Mouse (Mus musculus): ENCODE data around the gene Melk. TPM values are rescaled to one million over a fixed set of nuclear protein-coding genes. Genes with fewer than 3 reads are reported as not detected.
A peak's percentile ranks its signal among the peaks of the same experiment; 100 is the strongest.

Gene Melk
- polyA plus RNA-seq, 1 experiment from 2014 or later: 11.0 TPM

GRCm38 (mm10) chr4:44281597-44282265 lies 18.9 kb upstream of the Melk start:
- H3K4me2 ChIP-seq (replicated peaks; ENCODE audit: low read depth): no peak overlapping the region
- WGBS: 43% methylated on average over 7 of the region's 7 CpGs
- no peaks in the 10 kb centered on the region for H3K36me3 ChIP-seq (ENCODE audit: control insufficient read depth, insufficient read depth, low read length)
- H3K9me3 ChIP-seq (ENCODE audit: control insufficient read depth, low read length): no peaks in the 10 kb centered on the region
- H3K9ac ChIP-seq (ENCODE audit: low read length): no peak overlapping the region
- no peak for TF ChIP-seq EP300 (optimal IDR thresholded peaks at IDR 0.05)
- TF ChIP-seq CTCF (IDR thresholded peaks at IDR 0.05; ENCODE audit: low read depth): no peak
- H3K27ac ChIP-seq (replicated peaks): peak overlapping the region; percentile 30; the same call in 1 of the 2 replicates
- DNase-seq (ENCODE audit: low spot score): peak; percentile 18
- no peaks in the 10 kb centered on the region for H3K27me3 ChIP-seq (ENCODE audit: control insufficient read depth, insufficient read depth, low read length)
- no peaks in the 10 kb centered on the region for H3K4me1 ChIP-seq (replicated peaks; ENCODE audit: control insufficient read depth, insufficient read depth)
- no peak overlapping the region for H3K4me3 ChIP-seq (ENCODE audit: low read depth, low read length)
- ATAC-seq (ENCODE audit: low FRiP score, low TSS enrichment): peak; percentile 72

- Histone ChIP-seq H3K9me3 (ENCODE audit: control insufficient read depth, low read length) (no peaks in the 10 kb centered on the region), H3K9ac (ENCODE audit: low read length) (no peak overlapping the region), H3K4me1 (replicated peaks; ENCODE audit: control insufficient read depth, insufficient read depth) (no peaks in the 10 kb centered on the region), H3K4me3 (ENCODE audit: low read depth, low read length) (no peak overlapping the region), H3K27ac (replicated peaks) (no peak overlapping the region), H3K36me3 (ENCODE audit: control insufficient read depth, insufficient read depth, low read length) (no peaks in the 10 kb centered on the region), H3K4me2 (replicated peaks; ENCODE audit: low read depth) (no peak overlapping the region), H3K27me3 (ENCODE audit: control insufficient read depth, insufficient read depth, low read length) (no peaks in the 10 kb centered on the region)
- TF ChIP-seq EP300 (optimal IDR thresholded peaks at IDR 0.05) (no peak), CTCF (IDR thresholded peaks at IDR 0.05; ENCODE audit: low read depth) (peak; percentile 93)
- 6% methylated on average over 7 of the region's 7 CpGs for WGBS
- DNase-seq (ENCODE audit: low spot score) (peak; percentile 17), ATAC-seq (ENCODE audit: low FRiP score, low TSS enrichment) (0 out of 2 replicates have a peak, but pooled peaks have one; percentile 45)
Measured at GRCm38 (mm10) chr4:44292534-44292933, 8.1 kb upstream of the Melk start.

- TF ChIP-seq CTCF (IDR thresholded peaks at IDR 0.05; ENCODE audit: low read depth): no peak
- no peak for TF ChIP-seq EP300 (optimal IDR thresholded peaks at IDR 0.05)
- WGBS: 7% methylated on average over 1 of the region's 1 CpGs
- DNase-seq (ENCODE audit: low spot score): no peak
- no peaks in the 10 kb centered on the region for H3K27me3 ChIP-seq (ENCODE audit: control insufficient read depth, insufficient read depth, low read length)
- H3K36me3 ChIP-seq (ENCODE audit: control insufficient read depth, insufficient read depth, low read length): no peaks in the 10 kb centered on the region
- no peaks in the 10 kb centered on the region for H3K4me1 ChIP-seq (replicated peaks; ENCODE audit: control insufficient read depth, insufficient read depth)
- no peak overlapping the region for H3K27ac ChIP-seq (replicated peaks)
- ATAC-seq (ENCODE audit: low FRiP score, low TSS enrichment): no peak
- H3K9ac ChIP-seq (ENCODE audit: low read length): no peak overlapping the region
- H3K4me3 ChIP-seq (ENCODE audit: low read depth, low read length): no peak overlapping the region
- no peaks in the 10 kb centered on the region for H3K9me3 ChIP-seq (ENCODE audit: control insufficient read depth, low read length)
- H3K4me2 ChIP-seq (replicated peaks; ENCODE audit: low read depth): no peak overlapping the region
Measured at GRCm38 (mm10) chr4:44295837-44296236, 4.8 kb upstream of the Melk start.

- no peak for DNase-seq (ENCODE audit: low spot score)
- no peaks in the 10 kb centered on the region for H3K9me3 ChIP-seq (ENCODE audit: control insufficient read depth, low read length)
- H3K4me2 ChIP-seq (replicated peaks; ENCODE audit: low read depth): no peak overlapping the region
- no peak overlapping the region for H3K27ac ChIP-seq (replicated peaks)
- WGBS: 78% methylated on average over 7 of the region's 7 CpGs
- no peak overlapping the region for H3K9ac ChIP-seq (ENCODE audit: low read length)
- H3K4me1 ChIP-seq (replicated peaks; ENCODE audit: control insufficient read depth, insufficient read depth): no peaks in the 10 kb centered on the region
- no peak for ATAC-seq (ENCODE audit: low FRiP score, low TSS enrichment)
- TF ChIP-seq EP300 (optimal IDR thresholded peaks at IDR 0.05) (no peak), CTCF (IDR thresholded peaks at IDR 0.05; ENCODE audit: low read depth) (no peak)
- H3K4me3 ChIP-seq (ENCODE audit: low read depth, low read length): no peak overlapping the region
- peaks cover 2% of the 10 kb centered on the region; the same call in 1 of the 2 replicates for H3K36me3 ChIP-seq (ENCODE audit: control insufficient read depth, insufficient read depth, low read length)
- H3K27me3 ChIP-seq (ENCODE audit: control insufficient read depth, insufficient read depth, low read length): no peaks in the 10 kb centered on the region
Measured at GRCm38 (mm10) chr4:44306585-44306984, 5.9 kb downstream of the Melk start.

GRCm38 (mm10) chr4:44310429-44310828 lies 9.8 kb downstream of the Melk start:
- no peak overlapping the region for H3K4me2 ChIP-seq (replicated peaks; ENCODE audit: low read depth)
- no peak overlapping the region for H3K9ac ChIP-seq (ENCODE audit: low read length)
- H3K36me3 ChIP-seq (ENCODE audit: control insufficient read depth, insufficient read depth, low read length): peaks cover 7% of the 10 kb centered on the region; the same call in 1 of the 2 replicates
- H3K4me1 ChIP-seq (replicated peaks; ENCODE audit: control insufficient read depth, insufficient read depth): no peaks in the 10 kb centered on the region
- H3K27ac ChIP-seq (replicated peaks): no peak overlapping the region
- no peaks in the 10 kb centered on the region for H3K27me3 ChIP-seq (ENCODE audit: control insufficient read depth, insufficient read depth, low read length)
- no peak for ATAC-seq (ENCODE audit: low FRiP score, low TSS enrichment)
- DNase-seq (ENCODE audit: low spot score): no peak
- no peak for TF ChIP-seq EP300 (optimal IDR thresholded peaks at IDR 0.05)
- peak; percentile 42; the same call in 1 of the 2 replicates for TF ChIP-seq CTCF (IDR thresholded peaks at IDR 0.05; ENCODE audit: low read depth)
- H3K4me3 ChIP-seq (ENCODE audit: low read depth, low read length): no peak overlapping the region
- no peaks in the 10 kb centered on the region for H3K9me3 ChIP-seq (ENCODE audit: control insufficient read depth, low read length)
- WGBS: 82% methylated on average over 4 of the region's 4 CpGs

GRCm38 (mm10) chr4:44310911-44311310 lies 10.2 kb downstream of the Melk start:
- DNase-seq (ENCODE audit: low spot score): no peak
- no peaks in the 10 kb centered on the region for H3K9me3 ChIP-seq (ENCODE audit: control insufficient read depth, low read length)
- no peak overlapping the region for H3K27ac ChIP-seq (replicated peaks)
- no peak for TF ChIP-seq CTCF (IDR thresholded peaks at IDR 0.05; ENCODE audit: low read depth)
- no peak for TF ChIP-seq EP300 (optimal IDR thresholded peaks at IDR 0.05)
- no peaks in the 10 kb centered on the region for H3K27me3 ChIP-seq (ENCODE audit: control insufficient read depth, insufficient read depth, low read length)
- no peak overlapping the region for H3K4me3 ChIP-seq (ENCODE audit: low read depth, low read length)
- no peaks in the 10 kb centered on the region for H3K4me1 ChIP-seq (replicated peaks; ENCODE audit: control insufficient read depth, insufficient read depth)
- H3K9ac ChIP-seq (ENCODE audit: low read length): no peak overlapping the region
- whole genome bisulfite sequencing: 90% methylated on average over 4 of the region's 4 CpGs
- H3K36me3 ChIP-seq (ENCODE audit: control insufficient read depth, insufficient read depth, low read length): peaks cover 7% of the 10 kb centered on the region; the same call in 1 of the 2 replicates
- ATAC-seq (ENCODE audit: low FRiP score, low TSS enrichment): no peak
- H3K4me2 ChIP-seq (replicated peaks; ENCODE audit: low read depth): no peak overlapping the region
